19 mouse cellular contexts compared by ENCODE assay signal in genomic region chr2:146309413-146309812, GRCm38 (mm10).
DNase-seq lines count a peak whose midpoint lies in the region; ATAC-seq lines count a peak whose summit lies in the region.
"Had no signal": no experiment of that assay in that cellular context is flagged by ENCODE, and none has a peak within 500 bp of the region (broad histone marks: within the 10 kb centered on the region; RNA-seq: fewer than 3 reads in every experiment).

No protein-coding gene starts in this region.

- H3K36me3 ChIP-seq in forebrain, embryonic 13.5 days (ENCODE audit: poor library complexity, severe bottlenecking), result peaks cover 2% of the 10 kb centered on the region; the same call in 1 of the 2 replicates
- no peaks in the 10 kb centered on the region for H3K36me3 ChIP-seq in forebrain, embryonic 11.5 days (ENCODE audit: control insufficient read depth, insufficient read depth, low read length)
- no peaks in the 10 kb centered on the region for H3K36me3 ChIP-seq in midbrain, embryonic 11.5 days (ENCODE audit: control insufficient read depth, insufficient read depth, low read length)
- H3K36me3 ChIP-seq in midbrain, embryonic 15.5 days (replicated peaks), result no peaks in the 10 kb centered on the region
- no peaks in the 10 kb centered on the region for H3K36me3 ChIP-seq in hindbrain, embryonic 13.5 days
- H3K36me3 ChIP-seq in midbrain, embryonic 14.5 days (ENCODE audit: control insufficient read depth, insufficient read depth, low read length), result 0 out of 2 replicates have a peak, but pooled peaks cover 2% of the 10 kb centered on the region
- H3K36me3 ChIP-seq: embryonic facial prominence, embryonic 10.5 days; kidney, embryonic 15.5 days had no signal

- peaks cover 41% of the 10 kb centered on the region for H3K4me1 ChIP-seq in forebrain, embryonic 13.5 days
- H3K4me1 ChIP-seq in forebrain, embryonic 11.5 days (replicated peaks; ENCODE audit: control insufficient read depth, insufficient read depth, low read length), result no peaks in the 10 kb centered on the region
- peaks cover 3% of the 10 kb centered on the region; the same call in 1 of the 2 replicates for H3K4me1 ChIP-seq in midbrain, embryonic 11.5 days (ENCODE audit: control insufficient read depth, insufficient read depth, low read length)
- H3K4me1 ChIP-seq in midbrain, embryonic 15.5 days, result no peaks in the 10 kb centered on the region
- H3K4me1 ChIP-seq in hindbrain, embryonic 13.5 days (replicated peaks), result peaks cover 17% of the 10 kb centered on the region
- H3K4me1 ChIP-seq in midbrain, embryonic 14.5 days (ENCODE audit: control insufficient read depth, insufficient read depth, low read length), result no peaks in the 10 kb centered on the region

- no peak overlapping the region for H3K4me3 ChIP-seq in forebrain, embryonic 13.5 days
- H3K4me3 ChIP-seq in forebrain, embryonic 11.5 days (ENCODE audit: low read depth, low read length), result no peak overlapping the region
- H3K4me3 ChIP-seq in midbrain, embryonic 11.5 days (ENCODE audit: low read depth, low read length), result no peak overlapping the region
- no peak overlapping the region for H3K4me3 ChIP-seq in midbrain, embryonic 15.5 days
- H3K4me3 ChIP-seq in hindbrain, embryonic 13.5 days, result no peak overlapping the region
- no peak overlapping the region for H3K4me3 ChIP-seq in midbrain, embryonic 14.5 days (replicated peaks; ENCODE audit: low read depth, low read length)
- H3K4me3 ChIP-seq: embryonic facial prominence, embryonic 10.5 days; erythroblast, embryonic 14.5 days; kidney, embryonic 15.5 days had no signal

- WGBS in forebrain, embryonic 13.5 days, result 58% methylated on average over 2 of the region's 2 CpGs
- 86% methylated on average over 2 of the region's 2 CpGs for WGBS in forebrain, embryonic 11.5 days
- WGBS in midbrain, embryonic 11.5 days, result 85% methylated on average over 2 of the region's 2 CpGs
- WGBS in midbrain, embryonic 15.5 days, result 61% methylated on average over 2 of the region's 2 CpGs
- 56% methylated on average over 2 of the region's 2 CpGs for WGBS in hindbrain, embryonic 13.5 days
- 68% methylated on average over 2 of the region's 2 CpGs for WGBS in midbrain, embryonic 14.5 days

- H3K27me3 ChIP-seq in forebrain, embryonic 13.5 days, result no peaks in the 10 kb centered on the region
- no peaks in the 10 kb centered on the region for H3K27me3 ChIP-seq in forebrain, embryonic 11.5 days (ENCODE audit: control insufficient read depth, insufficient read depth, low read length)
- no peaks in the 10 kb centered on the region for H3K27me3 ChIP-seq in midbrain, embryonic 11.5 days (ENCODE audit: control insufficient read depth, insufficient read depth, low read length)
- no peaks in the 10 kb centered on the region for H3K27me3 ChIP-seq in midbrain, embryonic 15.5 days (replicated peaks)
- 0 out of 2 replicates have a peak, but pooled peaks cover 2% of the 10 kb centered on the region for H3K27me3 ChIP-seq in hindbrain, embryonic 13.5 days
- no peaks in the 10 kb centered on the region for H3K27me3 ChIP-seq in midbrain, embryonic 14.5 days (ENCODE audit: control insufficient read depth, insufficient read depth, low read length)
- H3K27me3 ChIP-seq: CH12.LX; kidney, embryonic 15.5 days had no signal

- H3K9ac ChIP-seq in forebrain, embryonic 13.5 days, result no peak overlapping the region
- no peak overlapping the region for H3K9ac ChIP-seq in forebrain, embryonic 11.5 days (ENCODE audit: low read length)
- H3K9ac ChIP-seq in midbrain, embryonic 11.5 days (ENCODE audit: low read length), result no peak overlapping the region
- no peak overlapping the region for H3K9ac ChIP-seq in midbrain, embryonic 15.5 days
- H3K9ac ChIP-seq in hindbrain, embryonic 13.5 days, result no peak overlapping the region
- no peak overlapping the region for H3K9ac ChIP-seq in midbrain, embryonic 14.5 days (replicated peaks; ENCODE audit: low read length)
- H3K9ac ChIP-seq: kidney, embryonic 15.5 days had no signal

- H3K27ac ChIP-seq in forebrain, embryonic 13.5 days, result peak overlapping the region; percentile 63
- H3K27ac ChIP-seq in forebrain, embryonic 11.5 days (ENCODE audit: low read depth, low read length), result no peak overlapping the region
- H3K27ac ChIP-seq in midbrain, embryonic 11.5 days (ENCODE audit: low read depth, low read length), result no peak overlapping the region
- H3K27ac ChIP-seq in midbrain, embryonic 15.5 days, result no peak overlapping the region
- no peak overlapping the region; the same call in 1 of the 2 replicates for H3K27ac ChIP-seq in hindbrain, embryonic 13.5 days
- H3K27ac ChIP-seq in midbrain, embryonic 14.5 days (replicated peaks; ENCODE audit: low read depth, low read length), result no peak overlapping the region
- H3K27ac ChIP-seq: embryonic facial prominence, embryonic 10.5 days; kidney, embryonic 15.5 days had no signal

- no peak for DNase-seq in forebrain, embryonic 11.5 days (ENCODE audit: low spot score)
- no peak for DNase-seq in midbrain, embryonic 11.5 days (ENCODE audit: low spot score, missing footprints)
- no peak for DNase-seq in midbrain, embryonic 14.5 days
- no peak for DNase-seq in cerebellum, postnatal 36 days
- no peak for DNase-seq in right cerebral cortex, postnatal 10 days (ENCODE audit: low spot score in 2 of 2)
- DNase-seq: adrenal gland, postnatal 36 days; cerebellum, postnatal 14 days; heart, adult 18-20 months; retina, postnatal 1 day; thymus, adult 18-20 months had no signal

- H3K4me2 ChIP-seq in forebrain, embryonic 13.5 days, result no peak overlapping the region
- H3K4me2 ChIP-seq in forebrain, embryonic 11.5 days (ENCODE audit: low read depth, low read length, severe bottlenecking), result no peak overlapping the region
- H3K4me2 ChIP-seq in midbrain, embryonic 11.5 days, result no peak overlapping the region
- no peak overlapping the region for H3K4me2 ChIP-seq in midbrain, embryonic 15.5 days
- H3K4me2 ChIP-seq in hindbrain, embryonic 13.5 days, result no peak overlapping the region
- H3K4me2 ChIP-seq in midbrain, embryonic 14.5 days (ENCODE audit: low read length), result no peak overlapping the region
- H3K4me2 ChIP-seq: kidney, embryonic 15.5 days; liver, embryonic 11.5 days had no signal

- peak; percentile 86 for ATAC-seq in forebrain, embryonic 13.5 days
- no peak; the same call in 1 of the 2 replicates for ATAC-seq in forebrain, embryonic 11.5 days (replicated peaks; ENCODE audit: low FRiP score)
- ATAC-seq in midbrain, embryonic 11.5 days (ENCODE audit: low FRiP score), result peak; percentile 66
- ATAC-seq in midbrain, embryonic 15.5 days (replicated peaks), result no peak
- ATAC-seq in hindbrain, embryonic 13.5 days (ENCODE audit: low FRiP score), result peak; percentile 43; the same call in 1 of the 2 replicates
- ATAC-seq in midbrain, embryonic 14.5 days (ENCODE audit: low FRiP score, low TSS enrichment), result peak; percentile 40; the same call in 1 of the 2 replicates
- ATAC-seq: lung, postnatal 0 days had no signal

- no peaks in the 10 kb centered on the region for H3K9me3 ChIP-seq in forebrain, embryonic 13.5 days (replicated peaks)
- no peaks in the 10 kb centered on the region for H3K9me3 ChIP-seq in forebrain, embryonic 11.5 days (ENCODE audit: control insufficient read depth, low read length)
- H3K9me3 ChIP-seq in midbrain, embryonic 11.5 days (ENCODE audit: control insufficient read depth, low read length), result no peaks in the 10 kb centered on the region
- no peaks in the 10 kb centered on the region for H3K9me3 ChIP-seq in midbrain, embryonic 15.5 days
- H3K9me3 ChIP-seq in hindbrain, embryonic 13.5 days, result no peaks in the 10 kb centered on the region
- H3K9me3 ChIP-seq in midbrain, embryonic 14.5 days (ENCODE audit: control insufficient read depth, low read length), result no peaks in the 10 kb centered on the region
- H3K9me3 ChIP-seq: embryonic facial prominence, embryonic 10.5 days; kidney, embryonic 15.5 days had no signal

Comparison
In these comparisons a context has a peak if more than half of its experiments do, and no peak if none do; other contexts are left out.
1. ATAC-seq: peak in forebrain, embryonic 13.5 days (single experiment), midbrain, embryonic 11.5 days (single experiment), hindbrain, embryonic 13.5 days (single experiment) and midbrain, embryonic 14.5 days (single experiment); none in forebrain, embryonic 11.5 days (single experiment) and midbrain, embryonic 15.5 days (single experiment).